Mouse (Mus musculus): ENCODE data around the gene Sptb. TPM values are rescaled to one million over a fixed set of nuclear protein-coding genes. Genes with fewer than 3 reads are reported as not detected.

The Sptb gene
- total and polyA plus RNA-seq, 2 experiments from 2014 or later = 4.9 to 36.8 TPM

DNA sequence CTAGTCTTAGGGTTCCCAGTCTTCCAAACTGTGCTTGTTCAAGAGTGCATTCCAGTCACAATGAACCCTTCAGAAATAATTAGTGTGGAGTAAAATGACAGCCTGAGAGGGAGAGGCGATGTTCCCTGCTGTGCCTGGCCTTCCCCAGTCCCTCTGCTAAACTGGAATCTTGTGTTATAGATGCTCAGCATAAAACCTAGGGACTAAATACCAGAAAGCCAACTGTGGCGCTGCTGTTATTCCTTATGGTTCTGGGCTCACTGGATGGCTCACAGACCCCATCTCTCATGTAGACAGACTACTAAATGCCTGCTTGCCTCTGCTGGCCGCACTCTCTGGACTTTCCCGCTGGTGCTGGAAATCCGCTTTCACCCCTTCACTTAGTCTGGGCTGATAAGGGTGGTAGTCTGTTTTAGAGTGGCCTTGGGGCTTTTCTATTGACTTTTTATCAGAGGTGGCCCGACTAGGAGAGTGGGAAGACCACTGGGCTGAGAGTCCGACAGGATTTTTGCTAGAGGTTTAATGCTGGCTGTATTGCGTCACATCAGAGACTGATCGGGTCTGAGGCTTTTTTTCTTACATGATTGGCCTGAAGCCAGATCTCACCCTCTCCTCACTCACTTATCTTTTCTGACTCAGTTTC is 175.6 kb downstream of the Sptb start:
- Histone ChIP-seq H3K4me1 (ENCODE audit: control insufficient read depth, insufficient read depth) (peaks cover 35% of the 10 kb centered on the region), H3K4me3 (ENCODE audit: low read depth, low read length) (peak overlapping the region; percentile 92), H3K9ac (replicated peaks; ENCODE audit: low read depth, low read length) (peak overlapping the region; percentile 81), H3K4me2 (ENCODE audit: low read depth, low read length) (peak overlapping the region; percentile 94), H3K36me3 (replicated peaks; ENCODE audit: control insufficient read depth, insufficient read depth, low read length) (no peaks in the 10 kb centered on the region), H3K27ac (ENCODE audit: low read depth) (peak overlapping the region; percentile 91), H3K9me3 (replicated peaks; ENCODE audit: control insufficient read depth, low read length) (no peaks in the 10 kb centered on the region), H3K27me3 (ENCODE audit: control insufficient read depth, insufficient read depth, low read length) (0 out of 2 replicates have a peak, but pooled peaks cover 16% of the 10 kb centered on the region)
- WGBS = 10% methylated on average over 9 of the region's 9 CpGs
- no peak for ATAC-seq (ENCODE audit: insufficient read depth, low read depth)
- no peak for TF ChIP-seq CTCF (IDR thresholded peaks at IDR 0.05; ENCODE audit: low read depth)
- TF ChIP-seq EP300 (IDR thresholded peaks at IDR 0.05; ENCODE audit: low read depth) = no peak
- no peak for DNase-seq (ENCODE audit: low spot score)

DNA sequence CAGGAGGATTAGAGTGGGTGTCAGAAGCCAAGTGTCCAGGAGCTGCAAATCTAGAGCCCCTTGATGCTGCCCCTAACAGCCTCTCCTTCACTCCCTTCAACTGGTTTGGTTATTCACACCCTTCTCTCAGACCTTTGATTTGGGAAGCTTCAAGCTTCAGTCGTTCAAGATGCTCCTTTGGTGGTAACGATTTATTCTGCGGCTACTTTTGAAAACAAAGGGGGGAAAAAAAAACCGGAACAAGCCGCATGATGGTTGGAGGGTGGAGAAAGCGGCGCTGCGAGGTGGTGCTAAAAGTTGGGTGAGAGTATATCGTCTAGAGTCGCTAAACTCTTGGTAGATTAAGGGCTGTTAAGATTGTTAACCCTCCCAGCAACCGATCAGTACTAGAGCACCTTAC is 176.1 kb downstream of the Sptb start:
- Histone ChIP-seq H3K4me1 (ENCODE audit: control insufficient read depth, insufficient read depth) (peaks cover 35% of the 10 kb centered on the region), H3K9me3 (replicated peaks; ENCODE audit: control insufficient read depth, low read length) (no peaks in the 10 kb centered on the region), H3K4me2 (ENCODE audit: low read depth, low read length) (peak overlapping the region; percentile 94), H3K36me3 (replicated peaks; ENCODE audit: control insufficient read depth, insufficient read depth, low read length) (no peaks in the 10 kb centered on the region), H3K27me3 (ENCODE audit: control insufficient read depth, insufficient read depth, low read length) (0 out of 2 replicates have a peak, but pooled peaks cover 16% of the 10 kb centered on the region), H3K27ac (ENCODE audit: low read depth) (peak overlapping the region; percentile 91), H3K9ac (replicated peaks; ENCODE audit: low read depth, low read length) (peak overlapping the region; percentile 81), H3K4me3 (ENCODE audit: low read depth, low read length) (peak overlapping the region; percentile 92)
- no peak for ATAC-seq (ENCODE audit: insufficient read depth, low read depth)
- under 1% methylated on average over 11 of the region's 11 CpGs for WGBS
- TF ChIP-seq EP300 (IDR thresholded peaks at IDR 0.05; ENCODE audit: low read depth) (no peak), CTCF (IDR thresholded peaks at IDR 0.05; ENCODE audit: low read depth) (no peak)
- no peak for DNase-seq (ENCODE audit: low spot score)

DNA sequence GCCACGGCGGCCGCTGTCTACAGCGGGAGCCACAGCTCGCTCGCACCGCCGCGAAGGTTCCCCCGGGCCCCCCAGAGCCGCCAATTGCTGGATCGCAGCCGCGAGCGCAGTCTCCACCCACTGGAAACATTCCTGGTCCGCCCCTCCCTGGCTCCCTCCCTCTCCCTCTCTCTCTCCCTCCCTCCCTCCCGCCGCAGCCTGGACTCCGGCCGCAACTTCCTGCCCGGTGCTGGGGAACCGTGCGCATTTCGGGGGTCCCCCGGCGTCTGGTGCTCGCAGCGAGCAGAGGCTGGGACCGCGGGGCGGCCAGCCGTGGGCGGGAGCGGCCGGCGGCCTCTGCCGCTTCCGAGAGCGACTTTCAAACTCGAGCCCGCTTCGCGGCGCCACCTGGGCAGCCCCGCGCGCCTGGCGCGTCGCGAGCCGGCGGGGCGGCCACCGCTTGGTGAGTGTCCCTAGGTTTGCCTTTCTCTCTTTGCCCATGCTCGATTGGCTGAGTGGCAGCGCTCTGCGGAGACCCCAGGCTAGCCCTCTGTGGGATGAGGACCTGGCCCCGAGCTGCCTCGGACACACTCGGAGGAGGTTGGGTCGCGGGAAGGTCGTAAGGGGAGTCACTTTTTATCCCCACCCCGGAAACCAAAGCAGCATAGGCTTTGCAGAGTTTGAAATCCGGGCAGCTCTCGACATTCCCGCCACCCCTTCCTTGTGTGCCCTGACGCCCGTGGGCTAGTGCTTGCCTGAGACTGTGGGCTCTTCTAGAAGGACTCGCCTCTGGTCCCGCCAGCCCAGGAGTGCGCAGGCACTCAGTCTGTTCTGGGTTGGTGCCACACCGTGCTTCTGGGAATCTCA is 176.7 kb downstream of the Sptb start:
- peak; percentile 82 for ATAC-seq (ENCODE audit: insufficient read depth, low read depth)
- Histone ChIP-seq H3K4me2 (ENCODE audit: low read depth, low read length) (peak overlapping the region; percentile 94), H3K9ac (replicated peaks; ENCODE audit: low read depth, low read length) (peak overlapping the region; percentile 81), H3K27me3 (ENCODE audit: control insufficient read depth, insufficient read depth, low read length) (0 out of 2 replicates have a peak, but pooled peaks cover 16% of the 10 kb centered on the region), H3K36me3 (replicated peaks; ENCODE audit: control insufficient read depth, insufficient read depth, low read length) (no peaks in the 10 kb centered on the region), H3K27ac (ENCODE audit: low read depth) (peak overlapping the region; percentile 91), H3K4me1 (ENCODE audit: control insufficient read depth, insufficient read depth) (peaks cover 35% of the 10 kb centered on the region), H3K4me3 (ENCODE audit: low read depth, low read length) (peak overlapping the region; percentile 92), H3K9me3 (replicated peaks; ENCODE audit: control insufficient read depth, low read length) (no peaks in the 10 kb centered on the region)
- DNase-seq (ENCODE audit: low spot score) = peak; percentile 78
- under 1% methylated on average over 72 of the region's 74 CpGs for WGBS
- TF ChIP-seq CTCF (IDR thresholded peaks at IDR 0.05; ENCODE audit: low read depth) = no peak
- no peak for TF ChIP-seq EP300 (IDR thresholded peaks at IDR 0.05; ENCODE audit: low read depth)

DNA sequence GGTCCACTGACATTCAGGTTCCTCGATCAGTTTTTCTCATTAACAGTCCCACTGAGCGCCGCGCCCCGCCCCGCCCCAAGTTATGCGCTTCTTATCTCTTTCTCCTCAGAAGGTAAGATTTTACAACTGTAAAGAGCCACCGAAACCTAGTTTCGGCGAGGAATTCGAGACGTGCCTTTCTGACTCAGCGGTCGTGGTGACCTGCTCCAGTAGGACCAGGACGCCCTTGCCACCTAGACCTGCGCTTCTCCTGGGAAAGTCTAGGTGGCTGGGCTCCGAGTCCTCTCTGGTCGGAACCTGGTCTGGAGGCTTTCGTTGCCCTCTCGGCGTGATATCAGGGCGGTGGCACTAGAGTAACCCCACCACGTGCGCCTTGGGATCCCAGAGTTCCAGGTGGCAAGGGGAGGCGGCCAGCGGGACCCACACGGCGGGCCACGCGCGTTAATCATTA is 177.4 kb downstream of the Sptb start:
- Histone ChIP-seq H3K27me3 (ENCODE audit: control insufficient read depth, insufficient read depth, low read length) (0 out of 2 replicates have a peak, but pooled peaks cover 16% of the 10 kb centered on the region), H3K9ac (replicated peaks; ENCODE audit: low read depth, low read length) (peak overlapping the region; percentile 81), H3K4me1 (ENCODE audit: control insufficient read depth, insufficient read depth) (peaks cover 35% of the 10 kb centered on the region), H3K27ac (ENCODE audit: low read depth) (peak overlapping the region; percentile 91), H3K9me3 (replicated peaks; ENCODE audit: control insufficient read depth, low read length) (no peaks in the 10 kb centered on the region), H3K4me3 (ENCODE audit: low read depth, low read length) (peak overlapping the region; percentile 92), H3K36me3 (replicated peaks; ENCODE audit: control insufficient read depth, insufficient read depth, low read length) (no peaks in the 10 kb centered on the region), H3K4me2 (ENCODE audit: low read depth, low read length) (peak overlapping the region; percentile 94)
- DNase-seq (ENCODE audit: low spot score) (no peak), ATAC-seq (ENCODE audit: insufficient read depth, low read depth) (peak; percentile 24; the same call in 1 of the 2 replicates)
- under 1% methylated on average over 31 of the region's 31 CpGs for WGBS
- TF ChIP-seq EP300 (IDR thresholded peaks at IDR 0.05; ENCODE audit: low read depth) = no peak
- no peak for TF ChIP-seq CTCF (IDR thresholded peaks at IDR 0.05; ENCODE audit: low read depth)

DNA sequence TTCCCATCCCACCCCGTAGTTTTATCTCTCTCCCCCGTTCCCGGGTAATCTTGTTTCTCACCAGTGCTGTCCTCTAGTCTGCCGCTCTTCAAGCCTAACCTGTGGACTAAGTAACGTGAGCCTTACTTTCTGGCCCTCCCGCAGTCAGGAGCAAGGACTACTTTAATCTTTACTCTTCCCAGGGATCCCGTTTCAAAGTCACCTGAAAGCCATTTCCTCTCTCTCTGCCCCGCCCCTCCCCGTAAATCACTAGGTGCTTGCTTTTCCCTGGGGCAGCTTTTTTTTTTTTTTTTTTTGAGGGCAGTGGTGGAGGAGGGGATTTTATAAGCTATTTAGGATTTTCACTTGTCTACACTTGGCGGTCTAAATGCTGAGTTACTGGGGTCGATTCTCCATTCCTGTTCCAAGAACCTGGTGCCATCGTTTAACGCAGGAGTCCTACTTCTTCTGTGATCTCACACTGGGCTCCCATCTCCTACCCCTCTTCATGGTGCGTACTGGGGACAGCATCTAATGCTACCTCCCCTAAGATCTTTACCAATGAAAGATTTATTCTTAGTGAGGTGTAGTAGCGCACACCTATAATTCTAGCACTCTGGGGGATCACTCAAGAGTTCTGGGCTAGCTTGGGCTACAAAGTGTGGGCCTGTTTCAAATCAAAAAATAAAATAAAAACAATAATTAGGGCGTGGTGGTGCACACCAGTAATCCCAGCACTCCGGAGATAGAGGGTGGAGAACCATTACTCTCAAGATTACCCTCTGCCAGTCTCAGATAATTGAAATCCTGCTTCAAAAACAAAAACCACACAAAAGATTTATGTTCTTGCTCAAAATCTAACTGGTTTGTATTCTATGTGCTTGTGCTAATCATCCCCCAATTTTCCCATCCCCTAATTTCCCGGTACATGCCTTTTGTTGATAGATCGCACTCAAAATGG is 178.1 kb downstream of the Sptb start:
- 20% methylated on average over 19 of the region's 19 CpGs for WGBS
- DNase-seq (ENCODE audit: low spot score) = no peak
- peak overlapping the region; percentile 92 for H3K4me3 ChIP-seq (ENCODE audit: low read depth, low read length)

More for the DNA sequence above, 178.1 kb downstream of the Sptb start:
- Histone ChIP-seq H3K27ac (ENCODE audit: low read depth) (no peak overlapping the region), H3K9me3 (replicated peaks; ENCODE audit: control insufficient read depth, low read length) (no peaks in the 10 kb centered on the region), H3K36me3 (replicated peaks; ENCODE audit: control insufficient read depth, insufficient read depth, low read length) (no peaks in the 10 kb centered on the region), H3K4me1 (ENCODE audit: control insufficient read depth, insufficient read depth) (peaks cover 35% of the 10 kb centered on the region), H3K27me3 (ENCODE audit: control insufficient read depth, insufficient read depth, low read length) (0 out of 2 replicates have a peak, but pooled peaks cover 16% of the 10 kb centered on the region), H3K4me2 (ENCODE audit: low read depth, low read length) (peak overlapping the region; percentile 94), H3K9ac (replicated peaks; ENCODE audit: low read depth, low read length) (peak overlapping the region; percentile 81)
- ATAC-seq (ENCODE audit: insufficient read depth, low read depth) = no peak
- TF ChIP-seq EP300 (IDR thresholded peaks at IDR 0.05; ENCODE audit: low read depth) = no peak
- no peak for TF ChIP-seq CTCF (IDR thresholded peaks at IDR 0.05; ENCODE audit: low read depth)

Measured in heart, postnatal 0 days (tissue).